Mouse (Mus musculus): Measurements from ENCODE around the gene Gart. TPM values are rescaled to one million over a fixed set of nuclear protein-coding genes. Genes with fewer than 3 reads are reported as not detected.

Gart gene
- polyA plus RNA-seq, 1 experiment from 2014 or later = 99.0 TPM

DNA sequence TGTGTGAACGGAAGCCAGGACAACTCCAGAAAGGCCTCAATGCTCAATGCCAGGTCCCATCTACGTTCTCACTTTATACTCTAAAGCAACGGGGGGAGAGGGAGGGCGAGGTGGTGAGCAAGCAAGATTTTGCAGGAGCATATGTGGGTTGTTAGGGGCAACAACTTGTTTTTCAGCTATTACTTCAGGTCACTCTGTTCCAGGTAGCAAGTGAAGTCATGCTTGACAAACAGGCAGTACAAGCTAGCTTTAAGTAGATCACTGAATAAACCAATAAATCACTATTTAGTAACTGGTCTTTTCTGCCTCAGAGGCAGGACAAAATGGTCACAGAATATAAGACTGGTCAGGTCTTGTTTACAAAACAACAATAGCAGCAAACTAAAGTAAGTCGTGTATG is 61.1 kb downstream of the Gart start:
- no peak overlapping the region for H3K9ac ChIP-seq
- no peaks in the 10 kb centered on the region for H3K9me3 ChIP-seq
- H3K36me3 ChIP-seq = peaks cover 9% of the 10 kb centered on the region; the same call in 1 of the 2 replicates
- ATAC-seq (ENCODE audit: insufficient number of reproducible peaks, low FRiP score, low TSS enrichment, low read depth) = no peak
- no peak overlapping the region for H3K27ac ChIP-seq
- no peak overlapping the region for H3K4me3 ChIP-seq
- no peak overlapping the region for H3K4me2 ChIP-seq
- WGBS = 89% methylated on average over 5 of the region's 5 CpGs
- H3K27me3 ChIP-seq = no peaks in the 10 kb centered on the region
- peaks cover 5% of the 10 kb centered on the region; the same call in 1 of the 2 replicates for H3K4me1 ChIP-seq

DNA sequence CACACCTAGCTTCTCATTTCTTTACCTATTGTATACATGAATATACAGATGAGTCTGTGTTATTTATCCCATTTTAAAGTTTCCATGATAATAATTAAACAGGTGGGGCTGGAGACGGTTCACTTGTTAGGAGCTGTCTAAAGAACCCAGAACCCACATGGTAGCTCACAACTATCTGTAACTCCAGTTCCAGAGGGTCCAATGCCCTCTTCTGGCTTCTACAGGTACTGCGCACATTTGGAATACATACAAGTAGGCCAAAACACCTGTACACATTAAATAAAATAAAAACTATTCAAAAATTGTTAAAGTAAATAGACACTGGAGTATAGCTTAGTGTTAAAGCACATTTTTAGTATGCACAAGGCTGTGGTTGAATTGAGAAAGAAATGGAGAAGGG is 64.4 kb downstream of the Gart start:
- WGBS = 70% methylated on average over 2 of the region's 2 CpGs
- peaks cover 2% of the 10 kb centered on the region; the same call in 1 of the 2 replicates for H3K4me1 ChIP-seq
- H3K4me2 ChIP-seq = no peak overlapping the region
- H3K27ac ChIP-seq = no peak overlapping the region
- peaks cover 10% of the 10 kb centered on the region; the same call in 1 of the 2 replicates for H3K36me3 ChIP-seq
- no peak overlapping the region for H3K4me3 ChIP-seq
- H3K9ac ChIP-seq = no peak overlapping the region
- H3K27me3 ChIP-seq = no peaks in the 10 kb centered on the region
- no peaks in the 10 kb centered on the region for H3K9me3 ChIP-seq
- no peak for ATAC-seq (ENCODE audit: insufficient number of reproducible peaks, low FRiP score, low TSS enrichment, low read depth)

DNA sequence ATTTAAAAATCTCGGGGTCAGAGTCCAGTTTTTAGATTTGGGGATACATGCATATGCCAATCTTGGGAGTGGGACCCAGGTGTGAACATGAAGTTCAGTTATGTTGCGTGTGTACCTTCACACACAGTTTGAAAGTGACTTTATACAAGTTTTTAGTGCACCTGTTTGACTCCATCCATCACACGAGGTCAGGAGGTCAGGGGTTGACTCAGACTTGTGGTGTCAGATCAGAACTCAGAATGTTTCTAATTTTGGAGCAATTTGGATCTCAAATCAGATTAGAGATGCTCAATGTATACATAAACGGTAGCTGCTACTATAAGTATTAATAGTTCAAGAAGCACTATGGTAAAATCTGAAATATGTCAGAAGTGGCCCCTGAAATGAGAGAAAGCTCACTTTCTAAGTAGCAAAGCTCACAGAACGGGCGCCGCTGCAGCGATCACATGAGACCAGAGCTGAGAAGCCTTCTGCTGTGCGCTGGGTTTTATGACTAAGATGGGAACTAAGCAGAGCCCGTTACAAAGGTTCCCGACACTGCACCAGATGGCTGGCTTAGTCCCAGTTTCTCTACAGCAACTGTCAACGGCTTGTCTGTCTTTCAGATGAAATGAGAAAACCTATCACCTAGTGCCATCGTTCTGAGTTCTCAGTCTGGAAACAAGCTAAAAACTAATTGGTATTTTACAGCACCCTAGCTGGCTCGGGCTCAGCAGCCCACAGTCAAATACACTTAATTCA is 67.6 kb downstream of the Gart start:
- 51% methylated on average over 14 of the region's 14 CpGs for WGBS
- Histone ChIP-seq H3K27me3 (no peaks in the 10 kb centered on the region), H3K9ac (no peak overlapping the region), H3K27ac (no peak overlapping the region), H3K36me3 (peaks cover 18% of the 10 kb centered on the region; the same call in 1 of the 2 replicates), H3K4me3 (no peak overlapping the region), H3K9me3 (no peaks in the 10 kb centered on the region), H3K4me2 (no peak overlapping the region), H3K4me1 (peaks cover 2% of the 10 kb centered on the region; the same call in 1 of the 2 replicates)
- no peak for ATAC-seq (ENCODE audit: insufficient number of reproducible peaks, low FRiP score, low TSS enrichment, low read depth)

DNA sequence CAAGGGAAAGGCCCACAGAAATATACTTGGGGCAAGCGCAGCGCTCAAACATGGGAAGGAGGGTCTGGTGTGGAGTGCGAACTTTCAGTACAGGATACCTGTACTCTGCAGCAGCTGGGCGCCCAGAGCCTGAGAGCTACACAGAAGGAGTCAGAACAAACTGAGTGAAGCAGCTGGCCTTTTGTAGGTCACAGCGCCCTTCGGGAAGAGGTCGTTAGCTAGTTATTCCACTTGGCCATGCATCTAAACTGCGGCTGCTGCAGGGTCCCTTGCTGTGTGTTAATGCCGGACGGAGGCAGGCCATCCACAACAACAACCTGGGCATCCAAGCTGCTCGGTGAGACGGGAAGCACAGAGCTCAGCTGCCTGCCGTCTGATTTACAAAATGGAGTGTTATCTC is 71.6 kb downstream of the Gart start:
- H3K9me3 ChIP-seq = no peaks in the 10 kb centered on the region
- no peak overlapping the region for H3K9ac ChIP-seq
- H3K4me2 ChIP-seq = no peak overlapping the region
- no peak for ATAC-seq (ENCODE audit: insufficient number of reproducible peaks, low FRiP score, low TSS enrichment, low read depth)
- H3K27me3 ChIP-seq = no peaks in the 10 kb centered on the region
- H3K27ac ChIP-seq = no peak overlapping the region
- H3K36me3 ChIP-seq = peaks cover 16% of the 10 kb centered on the region; the same call in 1 of the 2 replicates
- WGBS = 62% methylated on average over 13 of the region's 13 CpGs
- H3K4me1 ChIP-seq = peaks cover 2% of the 10 kb centered on the region; the same call in 1 of the 2 replicates
- H3K4me3 ChIP-seq = no peak overlapping the region

Other genes with a start within 250 kb of the Gart start
- 29.5 and 33.2 TPM in 2 replicates for gene Il10rb, start 240.8 kb downstream of the Gart start, polyA plus RNA-seq (2015; fragmentation: Nextera tagmentation; extraction: Ambion mirVana)
- 54.2 and 55.0 TPM in 2 replicates for gene Ifnar1, start 161.7 kb downstream of the Gart start, polyA plus RNA-seq (2015; fragmentation: Nextera tagmentation; extraction: Ambion mirVana)
- gene Ifngr2, start 99.9 kb downstream of the Gart start, polyA plus RNA-seq (2015; fragmentation: Nextera tagmentation; extraction: Ambion mirVana) = 56.6 and 67.3 TPM in 2 replicates
- 53.6 and 54.3 TPM in 2 replicates for gene Tmem50b, start 49.2 kb downstream of the Gart start, polyA plus RNA-seq (2015; fragmentation: Nextera tagmentation; extraction: Ambion mirVana)
- 3.1 and 3.8 TPM in 2 replicates for gene Dnajc28, start 27.9 kb downstream of the Gart start, polyA plus RNA-seq (2015; fragmentation: Nextera tagmentation; extraction: Ambion mirVana)
- gene Son, start 554 bp upstream of the Gart start, polyA plus RNA-seq (2015; fragmentation: Nextera tagmentation; extraction: Ambion mirVana) = 110 and 121 TPM in 2 replicates
- gene Donson, start 41.8 kb upstream of the Gart start, polyA plus RNA-seq (2015; fragmentation: Nextera tagmentation; extraction: Ambion mirVana) = 17.3 and 19.0 TPM in 2 replicates
- gene Cryzl1, start 82.0 kb upstream of the Gart start, polyA plus RNA-seq (2015; fragmentation: Nextera tagmentation; extraction: Ambion mirVana) = 61.5 and 65.9 TPM in 2 replicates
- gene Itsn1, start 82.3 kb upstream of the Gart start, polyA plus RNA-seq (2015; fragmentation: Nextera tagmentation; extraction: Ambion mirVana) = 22.7 and 23.8 TPM in 2 replicates

All from limb, embryonic 15.5 days (tissue).